Mouse (Mus musculus) intestine, embryonic 15.5 days (tissue): ENCODE data around the gene Hsf2bp. TPM values are rescaled to one million over a fixed set of nuclear protein-coding genes. Genes with fewer than 3 reads are reported as not detected.
A peak's percentile ranks its signal among the peaks of the same experiment; 100 is the strongest.

ENCODE experiments used
- ATAC-seq: fragments of 200-750 bp; cut with Nextera tagmentation; 2 replicates; pipeline ENCODE4 v1.8.0; 2017; ENCODE audit warnings: moderate TSS enrichment, moderate library complexity
- H3K27ac ChIP-seq: fragments of 300-500 bp; sonication (generic); 2 replicates; pipeline ENCODE4 v1.5.1; 2015; ENCODE audit warnings: mild to moderate bottlenecking, inconsistent platforms
- H3K27me3 ChIP-seq: fragments of 300-500 bp; sonication (generic); replicated peaks from 2 replicates; pipeline ENCODE4 v1.6.1; 2015; ENCODE audit warnings: inconsistent platforms
- H3K36me3 ChIP-seq: fragments of 300-500 bp; sonication (generic); 2 replicates; pipeline ENCODE4 v1.6.1; 2015; ENCODE audit warnings: inconsistent platforms
- H3K4me1 ChIP-seq: fragments of 300-500 bp; sonication (generic); replicated peaks from 2 replicates; pipeline ENCODE4 v1.6.1; 2015; ENCODE audit warnings: inconsistent platforms
- H3K4me2 ChIP-seq: fragments of 300-500 bp; sonication (generic); replicated peaks from 2 replicates; pipeline ENCODE4 v1.6.1; 2015; ENCODE audit warnings: mild to moderate bottlenecking, inconsistent platforms
- H3K4me3 ChIP-seq: fragments of 300-500 bp; sonication (generic); replicated peaks from 2 replicates; pipeline ENCODE4 v1.5.1; 2015; ENCODE audit warnings: inconsistent platforms
- H3K9ac ChIP-seq: fragments of 300-500 bp; sonication (generic); 2 replicates; pipeline ENCODE4 v1.6.1; 2015; ENCODE audit warnings: inconsistent platforms
- H3K9me3 ChIP-seq: fragments of 300-500 bp; sonication (generic); 2 replicates; pipeline ENCODE4 v1.6.1; 2016; ENCODE audit warnings: inconsistent platforms
- WGBS: fragments of 180-500 bp; shearing (Covaris S2); methylation state at CpG from one replicate; pipeline ENCODE4 v1.1.7; 2015; 5-methylcytosine and 5-hydroxymethylcytosine counted together
- polyA plus RNA-seq: library from polyadenylated mRNA; unstranded; fragments of >200 nt; fragmentation: Nextera tagmentation; extraction: Ambion mirVana; gene quantifications from 2 replicates; pipeline ENCODE4 v1.2.1, GENCODE M21; 2015

Hsf2bp gene
- polyA plus RNA-seq, 1 experiment from 2014 or later: 0.33 TPM

DNA sequence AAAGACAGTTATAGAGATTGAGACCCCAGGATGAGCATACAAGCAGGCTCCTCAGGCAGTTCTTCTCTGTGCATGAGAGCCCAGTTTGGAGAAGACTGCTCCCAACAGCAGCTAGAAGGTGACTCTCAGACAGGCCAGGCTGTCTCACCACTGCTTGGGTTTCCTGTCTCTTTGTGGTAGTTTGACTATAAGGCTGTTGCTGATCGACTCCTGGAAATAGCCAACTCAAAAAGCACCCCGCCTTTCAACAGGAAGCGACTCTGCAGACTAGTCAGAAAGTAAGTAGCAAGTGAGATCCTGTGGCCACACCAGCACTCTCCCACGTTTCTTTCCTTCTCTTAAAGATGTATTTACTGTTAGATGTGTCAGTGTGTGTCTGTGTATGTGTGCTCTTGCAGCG, 17.5 kb upstream of the Hsf2bp start:
- no peak overlapping the region for H3K4me2 ChIP-seq
- H3K36me3 ChIP-seq: peaks cover 52% of the 10 kb centered on the region
- no peaks in the 10 kb centered on the region for H3K4me1 ChIP-seq
- ATAC-seq: no peak
- 85% methylated on average over 5 of the region's 5 CpGs for WGBS
- no peak overlapping the region for H3K27ac ChIP-seq
- no peaks in the 10 kb centered on the region for H3K9me3 ChIP-seq
- no peak overlapping the region for H3K9ac ChIP-seq
- no peaks in the 10 kb centered on the region for H3K27me3 ChIP-seq
- no peak overlapping the region for H3K4me3 ChIP-seq

DNA sequence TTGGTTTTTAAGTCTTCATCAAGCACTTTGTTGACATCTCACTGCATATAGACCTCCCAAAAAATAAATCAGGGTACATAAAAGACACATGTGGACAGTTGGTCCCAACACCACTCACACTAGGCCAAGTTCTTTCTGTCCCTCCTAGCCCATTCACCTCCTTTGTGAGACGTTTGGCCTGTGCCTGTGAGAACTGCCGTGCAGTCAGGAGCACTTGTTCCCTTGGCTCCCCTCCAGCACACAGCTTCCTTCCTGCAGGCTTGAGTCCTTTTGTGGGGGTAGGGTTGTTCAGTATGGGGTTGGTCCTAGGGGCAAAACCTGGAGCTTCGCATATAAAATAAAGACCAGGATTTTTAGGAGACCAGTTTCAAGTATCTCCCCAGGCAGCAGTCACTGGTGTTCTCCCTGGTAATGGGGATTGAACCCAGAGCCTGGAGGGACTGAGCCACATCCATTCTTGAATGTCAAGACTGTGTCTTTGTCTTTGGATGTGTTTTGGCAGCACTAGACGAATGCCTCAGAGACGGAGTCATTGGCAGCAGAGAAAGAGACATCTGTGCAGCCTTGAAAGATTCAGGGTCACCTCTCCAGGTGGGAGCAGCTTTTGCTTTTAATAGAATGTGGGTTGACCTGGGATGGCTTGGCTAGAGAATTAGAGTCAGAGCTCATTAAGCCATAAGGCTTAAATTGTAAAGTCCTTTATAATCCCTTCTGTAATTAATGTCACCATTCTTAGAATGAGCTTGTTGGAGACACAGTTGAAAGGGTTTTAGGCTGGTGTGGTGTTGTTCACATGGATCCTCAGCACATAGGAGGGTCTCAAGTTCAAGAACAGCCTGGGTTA, 16.3 kb upstream of the Hsf2bp start:
- Histone ChIP-seq H3K36me3 (peaks cover 52% of the 10 kb centered on the region), H3K4me1 (no peaks in the 10 kb centered on the region), H3K9ac (no peak overlapping the region), H3K4me2 (no peak overlapping the region), H3K27me3 (no peaks in the 10 kb centered on the region), H3K4me3 (no peak overlapping the region), H3K27ac (no peak overlapping the region), H3K9me3 (no peaks in the 10 kb centered on the region)
- WGBS: 75% methylated on average over 5 of the region's 5 CpGs
- ATAC-seq: no peak

DNA sequence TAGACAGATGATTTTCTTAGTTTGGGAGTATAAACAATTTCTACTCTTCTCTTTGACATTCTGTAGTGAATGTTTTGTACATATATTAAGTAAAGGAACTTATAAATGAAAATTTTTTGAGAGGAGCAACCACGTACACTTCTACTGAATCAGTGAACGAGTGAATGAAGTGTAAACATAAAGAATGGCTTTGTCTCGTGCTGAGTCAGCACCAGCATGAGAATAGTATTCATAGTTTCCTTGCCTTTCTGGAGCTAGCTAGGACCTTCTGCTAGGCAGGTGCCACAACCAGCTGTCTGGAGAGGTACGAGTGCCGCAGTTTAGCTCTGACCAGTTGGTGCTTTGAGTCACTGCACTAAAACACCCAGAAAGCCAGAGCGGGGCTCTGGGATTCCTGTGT, 14.5 kb upstream of the Hsf2bp start:
- Histone ChIP-seq H3K9ac (no peak overlapping the region), H3K27me3 (no peaks in the 10 kb centered on the region), H3K4me2 (no peak overlapping the region), H3K27ac (no peak overlapping the region), H3K4me3 (no peak overlapping the region), H3K4me1 (no peaks in the 10 kb centered on the region), H3K9me3 (no peaks in the 10 kb centered on the region), H3K36me3 (peaks cover 33% of the 10 kb centered on the region)
- ATAC-seq: no peak
- 87% methylated on average over 6 of the region's 6 CpGs for WGBS

DNA sequence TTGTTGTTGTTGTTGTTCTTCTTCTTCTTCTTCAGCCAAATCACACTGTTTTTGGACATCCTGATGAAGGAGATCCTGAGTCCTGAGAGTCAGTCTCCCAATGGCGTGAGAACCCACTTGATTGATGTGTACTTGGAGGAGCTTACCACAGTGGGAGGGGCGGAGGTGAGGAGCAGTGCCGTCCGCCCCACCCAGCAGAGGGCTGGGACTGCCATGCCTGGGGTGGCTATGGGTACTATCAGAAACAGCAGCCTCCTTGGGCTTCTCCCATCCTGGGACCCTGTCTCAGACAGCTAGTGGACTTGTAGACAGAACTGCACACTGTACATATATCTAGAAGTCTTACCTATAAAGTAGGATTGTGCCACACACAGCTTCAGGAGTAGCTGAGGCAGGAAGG, 13.8 kb upstream of the Hsf2bp start:
- Histone ChIP-seq H3K4me2 (no peak overlapping the region), H3K27me3 (no peaks in the 10 kb centered on the region), H3K9me3 (no peaks in the 10 kb centered on the region), H3K4me3 (no peak overlapping the region), H3K27ac (no peak overlapping the region), H3K9ac (no peak overlapping the region), H3K4me1 (no peaks in the 10 kb centered on the region), H3K36me3 (peaks cover 32% of the 10 kb centered on the region)
- no peak for ATAC-seq
- 79% methylated on average over 4 of the region's 4 CpGs for WGBS

DNA sequence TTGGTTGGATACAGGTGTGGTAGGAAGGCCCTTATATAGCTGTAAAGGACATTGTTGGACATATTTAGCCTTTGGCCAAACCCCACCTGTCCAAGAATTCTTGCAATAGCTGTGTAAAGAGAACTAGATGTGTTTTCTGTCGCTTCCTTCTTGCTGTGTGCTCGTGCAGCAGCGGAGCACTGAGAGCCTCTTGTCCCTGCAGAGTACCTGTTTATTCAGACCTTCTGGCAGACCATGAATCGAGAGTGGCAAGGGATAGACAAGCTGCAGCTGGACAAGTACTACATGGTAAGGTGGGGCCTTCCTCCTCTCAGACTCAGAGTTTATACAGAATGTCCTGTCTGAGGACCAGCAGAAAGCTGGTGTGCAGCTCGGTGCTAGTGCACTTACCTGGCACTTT, 12.2 kb upstream of the Hsf2bp start:
- no peak overlapping the region for H3K27ac ChIP-seq
- H3K4me3 ChIP-seq: no peak overlapping the region
- H3K9ac ChIP-seq: no peak overlapping the region
- WGBS: 66% methylated on average over 5 of the region's 5 CpGs
- H3K9me3 ChIP-seq: no peaks in the 10 kb centered on the region
- H3K27me3 ChIP-seq: no peaks in the 10 kb centered on the region
- no peaks in the 10 kb centered on the region for H3K4me1 ChIP-seq
- no peak overlapping the region for H3K4me2 ChIP-seq
- ATAC-seq: no peak
- H3K36me3 ChIP-seq: peaks cover 27% of the 10 kb centered on the region

DNA sequence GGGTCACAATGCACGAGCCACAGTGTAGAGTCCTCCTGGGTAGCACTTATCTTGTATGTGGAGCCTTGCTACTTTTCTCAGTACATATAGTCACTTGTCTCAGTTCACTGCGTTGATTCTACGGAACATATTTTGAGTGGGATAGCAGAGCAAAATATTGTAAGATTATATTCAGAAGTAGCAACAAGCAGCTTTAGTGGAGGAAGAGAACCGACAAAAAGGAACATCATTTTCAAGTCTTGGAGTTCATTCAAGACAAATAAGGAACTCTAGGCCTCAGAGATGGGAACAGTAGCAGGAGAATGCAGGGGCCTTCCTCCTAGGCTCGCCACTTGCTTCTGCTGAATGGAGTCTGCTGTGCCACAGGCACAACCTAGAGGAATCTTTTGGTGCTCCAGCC, 10.4 kb upstream of the Hsf2bp start:
- 89% methylated on average over 5 of the region's 5 CpGs for WGBS
- ATAC-seq: no peak
- H3K4me1 ChIP-seq: no peaks in the 10 kb centered on the region
- peaks cover 16% of the 10 kb centered on the region for H3K36me3 ChIP-seq
- no peak overlapping the region for H3K4me3 ChIP-seq
- H3K27ac ChIP-seq: no peak overlapping the region
- H3K27me3 ChIP-seq: no peaks in the 10 kb centered on the region
- no peak overlapping the region for H3K9ac ChIP-seq
- H3K4me2 ChIP-seq: no peak overlapping the region
- no peaks in the 10 kb centered on the region for H3K9me3 ChIP-seq

DNA sequence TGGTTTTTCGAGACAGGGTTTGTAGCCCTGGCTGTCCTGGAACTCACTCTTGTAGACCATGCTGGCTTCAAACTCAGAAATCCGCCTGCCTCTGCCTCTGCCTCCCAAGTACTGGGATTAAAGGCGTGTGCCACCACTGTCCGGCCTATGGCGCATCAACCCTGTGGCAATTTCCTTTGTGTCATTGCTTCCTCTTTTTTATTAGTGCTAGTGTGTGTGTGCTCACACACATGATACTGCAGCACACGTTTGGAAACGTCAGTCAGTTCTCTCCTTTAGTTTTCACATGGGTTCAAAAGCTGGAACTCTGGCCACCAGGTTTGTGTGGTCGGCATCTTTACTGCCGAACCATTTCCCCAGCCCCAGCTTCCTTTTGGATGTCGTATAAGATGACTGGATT, 4.1 kb upstream of the Hsf2bp start:
- no peak overlapping the region for H3K4me2 ChIP-seq
- H3K9me3 ChIP-seq: no peaks in the 10 kb centered on the region
- H3K4me1 ChIP-seq: peaks cover 18% of the 10 kb centered on the region
- no peak for ATAC-seq
- 80% methylated on average over 10 of the region's 10 CpGs for WGBS
- no peaks in the 10 kb centered on the region for H3K27me3 ChIP-seq
- H3K9ac ChIP-seq: no peak overlapping the region
- no peak overlapping the region for H3K27ac ChIP-seq
- no peak overlapping the region for H3K4me3 ChIP-seq
- H3K36me3 ChIP-seq: no peaks in the 10 kb centered on the region

DNA sequence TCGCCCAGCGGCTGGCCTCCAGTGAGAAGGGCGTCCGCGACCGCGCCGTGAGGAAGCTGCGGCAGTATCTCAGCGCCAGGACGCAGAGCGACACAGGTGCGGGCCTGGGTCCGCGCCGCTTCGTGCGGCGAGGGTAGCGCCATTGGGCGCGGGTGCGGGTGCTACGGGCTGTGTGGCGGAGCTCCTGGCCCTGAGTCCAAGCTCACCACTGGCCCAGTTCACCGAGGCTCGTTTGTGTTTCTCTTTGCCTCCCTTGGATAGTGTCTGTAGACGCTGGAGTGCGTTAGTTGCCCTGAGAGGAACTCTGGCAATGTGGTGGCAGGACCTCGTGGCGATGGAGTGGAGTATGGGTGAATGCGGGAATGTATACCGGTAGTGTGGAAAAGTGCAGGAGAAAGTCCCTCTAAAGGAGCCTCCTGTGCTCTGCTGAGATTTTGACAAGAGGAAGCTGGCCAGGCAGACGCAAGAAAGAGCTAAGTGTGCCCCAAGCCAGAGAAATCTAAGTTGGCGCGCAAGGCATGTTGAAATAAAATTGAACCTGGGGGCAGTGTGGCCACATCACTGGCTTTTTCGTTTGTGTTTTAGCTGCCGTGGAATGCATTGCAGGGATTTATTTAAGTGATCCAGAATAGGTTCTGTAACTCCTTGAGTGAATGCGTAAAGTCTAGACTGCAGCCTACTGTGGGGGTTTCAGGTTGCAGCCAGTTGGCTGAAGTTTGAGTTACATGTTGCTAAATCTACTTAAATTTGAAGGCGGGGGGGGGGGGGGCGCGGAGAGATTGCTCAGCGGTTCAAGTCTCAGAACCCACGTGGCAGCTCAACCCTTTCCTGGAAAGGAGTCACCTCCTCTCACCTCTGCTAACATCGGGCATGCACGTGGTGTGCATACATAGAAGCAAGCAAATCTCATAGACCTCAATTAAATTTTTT, 625 bp upstream of the Hsf2bp start:
- H3K9ac ChIP-seq: peak overlapping the region; percentile 84
- H3K27ac ChIP-seq: peak overlapping the region; percentile 82
- under 1% methylated on average over 46 of the region's 46 CpGs for WGBS
- peaks cover 18% of the 10 kb centered on the region for H3K4me1 ChIP-seq
- H3K27me3 ChIP-seq: no peaks in the 10 kb centered on the region
- no peaks in the 10 kb centered on the region for H3K9me3 ChIP-seq
- H3K4me3 ChIP-seq: peak overlapping the region; percentile 98
- peak overlapping the region; percentile 94 for H3K4me2 ChIP-seq
- no peaks in the 10 kb centered on the region for H3K36me3 ChIP-seq
- ATAC-seq: peak; percentile 67

DNA sequence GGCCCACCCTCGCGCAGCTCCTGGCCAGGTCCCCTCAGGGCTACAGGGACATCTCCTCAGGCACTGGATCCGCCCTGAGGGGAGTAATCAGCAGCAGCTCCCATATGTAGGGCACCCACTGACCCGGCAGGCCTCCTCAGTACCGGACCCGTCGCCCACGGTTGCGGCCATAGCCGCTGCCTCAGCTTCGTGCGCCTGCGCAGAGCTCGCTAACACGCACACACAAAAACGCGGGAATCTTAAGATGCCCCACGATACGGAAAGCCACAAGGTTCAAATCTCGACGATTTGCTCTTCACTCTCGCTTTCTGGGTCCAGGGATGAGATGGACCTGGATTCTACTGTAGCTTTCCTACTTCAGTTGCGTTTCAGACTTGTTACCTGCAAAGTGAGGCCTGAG, 1.8 kb downstream of the Hsf2bp start:
- 87% methylated on average over 23 of the region's 23 CpGs for WGBS
- ATAC-seq: no peak
- Histone ChIP-seq H3K4me2 (no peak overlapping the region), H3K27me3 (no peaks in the 10 kb centered on the region), H3K4me1 (peaks cover 18% of the 10 kb centered on the region), H3K9ac (no peak overlapping the region), H3K4me3 (no peak overlapping the region), H3K9me3 (no peaks in the 10 kb centered on the region), H3K36me3 (no peaks in the 10 kb centered on the region), H3K27ac (no peak overlapping the region)

DNA sequence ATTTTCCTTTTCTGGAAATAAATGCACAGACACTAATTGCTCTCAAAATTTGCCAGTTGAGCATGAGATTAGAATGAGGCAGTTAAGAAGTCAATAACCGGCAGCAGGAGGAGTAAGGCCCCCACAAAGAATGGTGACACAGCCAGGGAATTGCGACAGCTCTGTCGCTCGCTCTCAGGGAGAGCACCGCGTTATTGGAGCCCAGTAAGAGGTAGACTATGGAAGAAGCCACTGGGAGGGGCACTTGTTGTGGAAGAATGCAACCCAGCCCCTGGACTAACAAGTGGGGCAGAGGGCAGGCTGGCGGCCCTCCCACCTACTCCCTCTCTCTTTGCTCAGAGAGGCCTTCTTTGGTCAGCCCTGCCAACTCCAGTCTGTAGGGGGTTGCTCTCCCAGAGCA, 4.5 kb downstream of the Hsf2bp start:
- Histone ChIP-seq H3K9me3 (no peaks in the 10 kb centered on the region), H3K27me3 (no peaks in the 10 kb centered on the region), H3K4me1 (peaks cover 4% of the 10 kb centered on the region; the same call in 1 of the 2 replicates), H3K4me3 (no peak overlapping the region), H3K4me2 (no peak overlapping the region), H3K9ac (no peak overlapping the region), H3K36me3 (no peaks in the 10 kb centered on the region), H3K27ac (no peak overlapping the region)
- WGBS: 48% methylated on average over 7 of the region's 7 CpGs
- ATAC-seq: no peak

DNA sequence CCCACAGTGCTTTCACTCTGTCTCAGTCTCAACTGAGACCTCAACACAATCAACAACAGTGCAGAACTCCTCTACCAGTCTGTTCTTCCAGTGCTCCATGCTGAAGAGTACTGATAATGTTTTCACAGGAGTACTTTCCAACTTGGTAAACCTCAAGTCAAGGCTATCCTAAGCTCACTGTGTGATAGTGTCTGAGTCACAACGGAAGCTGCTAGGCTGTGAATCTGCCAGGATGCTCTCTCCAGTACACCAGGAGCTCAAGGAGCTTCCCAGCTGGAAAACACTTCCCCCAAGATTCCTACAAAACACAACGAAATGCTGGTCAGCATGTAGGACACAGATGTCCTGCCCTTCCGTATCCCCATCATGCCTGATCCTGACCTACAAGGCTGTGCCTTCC, 7.8 kb downstream of the Hsf2bp start:
- ATAC-seq: no peak
- Histone ChIP-seq H3K4me2 (no peak overlapping the region), H3K4me3 (no peak overlapping the region), H3K36me3 (no peaks in the 10 kb centered on the region), H3K9me3 (no peaks in the 10 kb centered on the region), H3K27me3 (no peaks in the 10 kb centered on the region), H3K9ac (no peak overlapping the region), H3K4me1 (0 out of 2 replicates have a peak, but pooled peaks cover 5% of the 10 kb centered on the region), H3K27ac (no peak overlapping the region)
- WGBS: 79% methylated on average over 3 of the region's 3 CpGs

DNA sequence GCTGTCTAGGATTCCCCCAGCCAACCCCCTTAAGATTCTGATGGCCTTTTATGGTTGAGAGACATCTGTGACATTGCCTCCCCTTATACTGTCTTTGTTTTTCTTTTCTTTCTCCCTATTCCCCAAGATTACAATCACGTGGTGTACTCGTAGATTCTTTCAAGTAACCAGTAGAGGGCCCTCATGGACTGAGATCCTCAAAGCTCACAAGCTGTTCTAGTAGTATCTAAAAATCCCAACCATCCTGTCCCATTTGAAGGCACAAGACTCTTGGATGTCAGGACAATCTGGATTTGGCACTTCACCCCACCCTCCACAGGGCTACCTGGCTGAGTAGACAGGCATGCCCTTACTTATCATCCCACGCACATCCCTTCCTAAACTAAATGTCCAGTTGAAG, 8.5 kb downstream of the Hsf2bp start:
- Histone ChIP-seq H3K4me3 (no peak overlapping the region), H3K27me3 (no peaks in the 10 kb centered on the region), H3K36me3 (no peaks in the 10 kb centered on the region), H3K9me3 (no peaks in the 10 kb centered on the region), H3K9ac (no peak overlapping the region), H3K27ac (no peak overlapping the region), H3K4me1 (0 out of 2 replicates have a peak, but pooled peaks cover 5% of the 10 kb centered on the region), H3K4me2 (no peak overlapping the region)
- no peak for ATAC-seq
- WGBS: 32% methylated on average over 3 of the region's 3 CpGs
